Mouse (Mus musculus) adipose tissue, adult 10 weeks (tissue): ENCODE measurements around the gene Lingo1. TPM values are rescaled to one million over a fixed set of nuclear protein-coding genes. Genes with fewer than 3 reads are reported as not detected.

Experiments used
- polyA plus RNA-seq: library from polyadenylated mRNA; stranded (reverse); fragments of 350-450 nt; fragmentation: Illumina TruSeq; extraction: RNeasy Lipid Tissue Mini Kit (QIAGEN cat#74804); gene quantifications from one replicate; pipeline ENCODE4 v1.2.3, GENCODE M21; 2014; ENCODE audit warnings: low read depth, low replicate concordance

Lingo1 gene
- polyA plus RNA-seq: 91.0 TPM

DNA sequence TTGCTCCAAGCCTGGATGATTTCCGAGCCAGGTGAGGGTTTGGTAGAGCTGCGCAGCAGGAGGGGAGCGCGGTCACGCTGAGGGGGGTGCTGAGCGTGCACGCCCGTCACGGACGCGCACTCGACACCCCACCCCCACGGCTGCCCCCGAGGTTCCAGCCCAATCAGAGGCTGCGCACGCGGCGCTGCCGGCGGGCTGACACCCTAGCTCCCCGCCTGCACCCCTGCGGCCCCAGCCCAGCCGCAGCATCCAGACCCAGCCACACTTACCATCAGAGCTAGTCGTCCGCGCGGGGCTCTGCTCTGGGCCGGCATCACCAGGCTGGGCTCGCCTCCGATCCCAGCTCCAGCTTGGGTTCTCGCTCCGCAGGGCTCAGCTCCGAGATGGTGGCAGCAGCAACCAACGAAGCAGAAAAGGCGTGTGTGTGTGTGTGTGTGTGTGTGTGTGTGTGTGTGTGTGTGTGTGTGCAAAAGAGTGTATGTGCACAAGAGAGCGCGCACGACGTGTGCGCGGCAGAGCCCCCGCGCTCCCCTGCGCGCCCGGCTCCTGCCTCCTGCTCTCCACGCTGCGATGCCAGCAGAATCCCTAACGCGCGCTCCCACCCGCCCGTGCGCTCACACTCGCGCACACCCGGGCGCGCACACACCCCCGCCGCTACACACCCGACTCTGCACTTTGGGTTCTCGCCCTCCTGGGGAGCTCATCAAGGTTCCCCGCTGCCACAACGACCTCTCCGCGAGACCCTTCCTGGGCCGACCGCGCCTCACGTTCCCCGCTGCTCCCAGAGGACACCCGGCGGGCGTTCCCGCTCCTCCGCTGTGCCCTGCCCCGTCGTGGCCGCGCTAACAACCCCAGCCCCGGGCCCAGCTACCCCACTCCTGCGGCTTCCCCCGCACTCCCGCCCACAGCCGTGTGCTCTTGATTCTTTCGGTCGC, at the start of gene Lingo1:
Lingo1 (minus strand) TSS at position 748 of the 935 bp plus-strand sequence.

Other genes with a start within 250 kb of the Lingo1 start
- gene Odf3l1, start 68.2 kb upstream of the Lingo1 start, polyA plus RNA-seq: 3.6 TPM
- 8.4 TPM for gene Cspg4, start 68.6 kb upstream of the Lingo1 start, polyA plus RNA-seq
- 13.8 TPM for gene Snx33, start 131.9 kb upstream of the Lingo1 start, polyA plus RNA-seq
- gene Imp3, start 141.0 kb upstream of the Lingo1 start, polyA plus RNA-seq: 73.5 TPM
- 13.0 TPM for gene Snupn, start 154.4 kb upstream of the Lingo1 start, polyA plus RNA-seq
- gene Ptpn9, start 198.5 kb upstream of the Lingo1 start, polyA plus RNA-seq: 27.0 TPM